Mouse (Mus musculus) gastrocnemius, postnatal 10 days (tissue): ENCODE results near the gene Psd4. TPM values are rescaled to one million over a fixed set of nuclear protein-coding genes. Genes with fewer than 3 reads are reported as not detected.

Experiments
- DNase-seq: peaks from one replicate; pipeline ENCODE4 v3.0.0; 2021; ENCODE audit warnings: mixed read lengths
- long read RNA-seq, 2 experiments: library from polyadenylated mRNA; stranded (forward); transcript quantifications; one replicate each; pipeline ENCODE4 v2.0.0; 2021
- total RNA-seq, 2 experiments: library from RNA; stranded (reverse); gene quantifications; 2 replicates each; pipeline ENCODE4 v1.2.3; 2021

The Psd4 gene
- 1 to 10 TPM in 1 of 2 experiments, under 1 TPM in 1; 0.75 to 1.7 TPM for total RNA-seq
- long read RNA-seq, experiment 1, full-length matches to known transcripts, result 1 of 2 reads
- long read RNA-seq, experiment 1, partial matches to known transcripts, result 0 of 2 reads
- long read RNA-seq, experiment 1, other reads (novel, unspliced or antisense), result 1 of 2 reads
- long read RNA-seq, experiment 2, result 0 reads

DNA sequence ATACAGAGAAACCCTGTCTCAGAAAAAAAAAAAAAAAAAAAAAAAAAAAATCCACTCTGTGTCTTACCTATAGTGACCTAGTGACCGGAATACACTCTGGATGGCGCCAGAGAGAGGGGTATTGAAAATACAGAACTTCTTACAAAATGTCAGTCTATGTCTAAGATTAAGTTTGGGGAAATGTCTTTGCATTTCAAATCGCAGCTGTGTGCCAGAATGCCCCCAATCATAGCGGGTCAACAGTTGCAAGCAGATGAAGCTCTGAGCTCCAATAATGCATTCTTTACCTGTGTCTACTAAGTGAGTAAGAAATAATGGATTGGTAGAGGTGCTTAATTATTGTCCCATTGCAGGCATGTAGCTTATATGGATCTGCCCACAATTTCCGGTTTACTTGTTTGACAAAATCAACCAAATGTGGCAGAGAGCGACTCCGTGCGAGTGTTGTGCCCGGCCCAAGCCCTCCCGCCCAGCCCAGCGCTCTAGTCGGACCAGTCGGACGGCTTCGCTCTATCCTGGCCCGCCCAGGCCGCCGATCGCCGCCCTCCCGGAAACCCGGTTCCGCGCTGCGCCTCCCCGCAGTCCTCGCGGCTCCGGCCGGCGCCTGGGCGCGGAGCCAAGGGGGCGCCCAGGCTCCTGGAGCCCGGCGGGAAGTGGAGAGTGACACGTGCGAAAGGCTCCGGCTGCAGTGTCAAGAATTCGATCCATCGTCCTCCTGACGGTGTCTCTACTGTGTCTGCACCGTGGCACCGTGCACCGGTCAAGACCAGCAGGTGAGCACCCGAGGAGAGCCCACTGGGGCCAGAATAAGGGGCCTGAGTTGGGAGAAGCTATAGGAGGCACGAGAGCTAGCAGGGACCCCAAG lies at the start of gene Psd4:
Gene Psd4 (plus strand): TSS at position 551 of the 865 bp plus-strand sequence.
- DNase-seq, result peak; percentile 51

DNA sequence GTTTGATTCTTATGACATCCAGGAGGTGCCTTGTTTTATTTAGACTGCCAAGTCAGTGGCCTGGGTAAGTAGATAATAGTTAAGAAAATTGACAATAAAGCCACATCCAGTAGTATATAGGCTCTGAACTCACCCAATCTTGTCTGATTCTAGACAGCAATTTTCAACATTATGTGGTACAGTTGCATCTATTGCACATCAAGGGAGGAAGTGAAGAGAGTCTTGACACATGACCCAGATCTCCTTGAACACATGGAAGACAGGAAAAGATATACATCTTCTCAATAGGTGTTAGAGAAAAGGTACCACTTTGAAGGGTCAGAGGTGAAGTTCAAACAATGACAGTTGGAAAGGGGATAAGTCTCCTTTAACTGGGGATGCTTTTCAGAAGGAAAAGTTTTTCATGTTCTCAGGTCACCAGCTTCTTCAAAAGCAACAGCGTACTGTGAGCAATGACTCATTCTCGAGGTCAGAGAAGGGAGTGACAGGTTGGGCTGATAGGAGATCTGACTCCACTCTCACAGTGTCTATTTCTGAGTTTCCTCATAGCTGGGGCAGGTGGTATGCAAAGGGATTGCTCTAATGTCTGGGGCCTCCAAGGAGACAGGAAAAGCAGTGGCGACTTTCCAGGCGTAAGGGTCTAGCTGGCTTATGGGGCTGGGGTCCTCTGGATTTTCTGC lies 49.3 kb upstream of the Psd4 start:
- no peak for DNase-seq

DNA sequence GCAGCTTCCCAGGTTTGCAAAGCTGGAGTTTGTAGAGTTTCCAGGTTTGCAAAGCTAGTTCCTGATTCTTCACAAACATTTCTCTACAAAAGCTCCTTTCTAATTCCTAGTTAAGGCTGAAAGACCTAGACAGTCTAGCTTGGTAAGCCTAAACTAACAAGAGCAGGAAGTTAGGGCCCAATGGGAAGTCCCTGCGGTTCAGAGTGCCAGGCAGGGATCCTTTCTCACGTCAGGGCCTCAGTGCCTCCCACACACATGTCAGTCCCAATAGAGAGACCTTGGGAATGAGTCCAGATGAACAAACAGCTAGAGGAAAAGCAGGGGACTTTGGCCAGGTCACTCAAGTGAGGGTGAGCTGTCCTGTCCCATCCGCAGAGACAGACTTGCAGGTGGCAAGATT lies 32.0 kb upstream of the Psd4 start:
- DNase-seq, result no peak

DNA sequence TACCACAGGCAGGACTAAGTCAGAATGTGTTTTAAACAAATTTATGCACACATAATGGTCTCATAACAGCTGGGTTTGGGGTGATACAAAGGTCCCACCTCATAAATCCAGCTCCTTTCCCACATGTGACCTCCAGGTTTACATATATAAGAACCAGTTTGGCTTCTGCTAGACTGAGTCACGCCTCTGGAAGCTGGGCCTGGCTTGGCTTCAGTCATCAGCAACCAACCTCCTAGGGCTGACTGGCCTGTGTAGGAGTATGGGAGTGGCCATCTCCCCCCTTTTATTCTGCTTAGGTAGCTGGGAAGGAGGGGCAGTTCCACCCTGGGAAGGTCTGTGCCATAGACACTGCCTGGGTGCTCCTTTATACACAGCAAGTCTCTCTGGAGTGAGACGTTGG lies 30.8 kb upstream of the Psd4 start, which contains the start of gene Il1rn:
Gene Il1rn (plus strand): TSS at position 309 of the 400 bp plus-strand sequence.
- no peak for DNase-seq

DNA sequence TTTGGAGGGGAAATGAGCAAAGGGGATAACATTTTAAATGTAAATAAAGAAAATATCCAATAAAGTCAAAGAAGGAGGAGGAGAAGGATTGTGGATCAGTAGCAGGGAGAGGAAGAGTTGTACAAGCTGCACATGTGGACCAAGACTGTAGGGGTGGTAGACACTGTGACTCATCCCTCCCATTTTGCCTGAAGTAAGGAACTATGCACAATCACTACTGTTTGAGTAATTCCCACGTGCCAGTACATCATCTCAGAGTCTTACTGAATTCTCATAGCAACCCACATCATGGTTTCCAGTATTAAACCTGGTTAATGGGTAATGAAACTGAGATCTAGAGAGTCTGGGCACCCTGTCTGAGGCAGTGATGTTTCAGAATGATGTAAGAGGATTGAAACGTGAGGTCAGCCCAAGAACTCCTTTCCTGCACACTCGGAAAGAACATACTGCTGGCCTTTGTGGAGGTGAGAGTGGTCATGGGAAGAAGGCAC lies 25.9 kb upstream of the Psd4 start:
- DNase-seq, result no peak

DNA sequence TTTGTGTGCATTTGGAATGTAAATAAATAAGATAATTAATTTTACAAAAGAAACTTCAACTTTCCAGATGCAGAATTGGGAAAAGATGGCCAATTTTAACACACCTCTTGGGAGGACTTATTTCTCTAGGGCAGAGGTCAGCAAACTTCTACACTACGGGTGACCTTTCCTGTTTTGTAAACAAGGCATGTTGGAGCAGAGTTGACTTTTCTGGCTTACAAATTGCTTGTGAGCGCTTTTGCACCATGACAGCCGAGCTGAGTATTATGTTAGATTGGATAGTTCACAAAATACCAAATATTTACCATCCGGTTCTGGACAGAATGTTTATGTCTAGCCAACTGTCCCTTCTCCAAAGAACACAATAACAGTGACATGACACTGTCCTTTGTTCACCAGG lies 22.8 kb upstream of the Psd4 start:
- no peak for DNase-seq

DNA sequence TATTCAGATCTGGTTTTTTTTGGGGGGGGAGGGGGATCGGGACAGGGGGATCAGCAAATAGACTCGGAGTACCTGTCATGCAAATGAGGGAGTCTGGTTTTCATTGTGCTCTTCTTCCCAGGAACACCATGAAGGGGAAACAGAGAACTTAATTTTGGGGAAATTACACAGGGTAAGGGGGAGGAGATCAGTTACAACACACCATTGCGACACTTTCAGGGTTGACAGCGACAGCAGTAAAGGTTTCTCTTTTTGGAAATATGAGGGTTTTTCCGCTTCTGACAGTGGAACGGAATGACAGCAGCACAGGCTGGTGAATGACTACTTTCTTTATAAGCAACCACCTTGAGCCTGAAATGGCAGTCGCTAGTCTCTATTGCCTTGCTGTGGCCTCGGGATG lies 22.3 kb upstream of the Psd4 start:
- DNase-seq, result no peak

DNA sequence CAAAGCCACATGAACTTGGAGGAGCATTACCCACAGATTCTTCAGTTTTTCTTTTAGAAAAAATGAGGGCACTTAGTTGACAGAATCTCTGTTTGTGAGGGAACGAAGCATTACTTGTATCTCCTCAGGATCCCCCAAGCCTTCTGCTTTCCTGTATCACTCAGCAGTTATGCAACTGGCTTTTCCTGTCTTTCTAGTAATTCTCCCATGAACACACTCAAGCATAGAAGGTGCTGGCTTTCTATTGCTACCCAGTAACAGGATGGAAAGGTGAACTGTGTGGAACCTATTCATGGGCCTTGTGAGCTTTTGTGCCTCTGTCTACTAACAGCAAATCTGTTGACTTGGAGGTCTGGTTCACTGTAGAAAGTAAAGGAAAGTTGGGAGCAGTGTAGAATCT lies 19.5 kb upstream of the Psd4 start:
- no peak for DNase-seq

DNA sequence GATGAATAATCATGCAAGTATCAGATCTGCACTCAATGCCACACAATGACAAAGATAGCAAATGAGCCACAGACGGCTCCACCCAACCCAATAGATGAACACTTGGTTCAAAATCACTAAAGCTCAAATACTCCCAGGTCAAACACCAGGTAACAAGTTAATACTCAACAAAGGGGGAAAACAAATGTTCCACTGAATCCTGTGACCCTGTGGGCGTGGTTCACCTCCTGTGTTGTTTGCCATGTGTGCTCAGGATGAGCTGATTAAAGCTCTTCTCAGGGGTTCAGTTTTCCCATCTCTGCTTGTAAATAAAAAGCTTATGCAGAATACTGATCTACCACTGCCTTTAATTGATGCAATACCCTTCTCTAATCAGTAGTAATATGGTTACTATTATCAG lies 16.2 kb upstream of the Psd4 start:
- DNase-seq, result no peak

DNA sequence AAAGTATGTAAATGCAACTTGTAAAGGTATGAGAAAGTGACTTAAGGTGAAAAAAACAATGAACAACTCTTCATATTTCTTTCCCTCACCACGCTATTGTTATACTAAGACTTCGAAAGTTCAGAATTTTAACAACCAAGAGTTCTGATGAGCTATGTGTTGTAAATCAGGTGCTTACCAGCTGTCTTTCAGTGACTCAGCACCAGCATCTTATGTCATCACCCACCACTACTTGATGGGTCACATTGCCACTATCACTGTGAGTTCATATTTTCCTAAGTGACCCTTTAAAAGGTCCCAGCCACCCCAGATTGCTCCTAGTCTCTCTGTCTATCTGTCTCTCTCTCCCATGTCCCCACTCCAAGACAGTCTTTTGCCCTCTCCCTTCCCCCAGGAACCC lies 14.3 kb upstream of the Psd4 start:
- DNase-seq, result no peak

DNA sequence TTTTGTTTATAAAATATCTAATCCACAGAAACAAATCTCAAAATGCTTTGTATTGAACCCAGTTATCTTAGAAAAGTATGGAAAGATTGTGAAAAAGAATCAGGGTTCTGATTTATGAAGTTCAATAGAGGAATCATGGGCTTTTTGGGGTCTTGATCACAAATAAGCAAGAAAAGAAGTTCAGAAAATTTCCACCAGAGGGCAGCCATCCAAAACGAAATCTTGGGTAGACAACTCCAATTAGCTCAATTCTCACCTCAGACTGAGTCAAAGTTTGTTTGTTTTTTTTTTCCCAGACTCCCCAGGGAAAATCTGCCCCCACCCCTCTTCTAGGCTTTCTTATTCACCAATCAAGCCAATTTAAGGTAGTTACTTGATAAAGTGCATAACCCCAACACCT lies 9.7 kb upstream of the Psd4 start:
- peak; percentile 7 for DNase-seq

DNA sequence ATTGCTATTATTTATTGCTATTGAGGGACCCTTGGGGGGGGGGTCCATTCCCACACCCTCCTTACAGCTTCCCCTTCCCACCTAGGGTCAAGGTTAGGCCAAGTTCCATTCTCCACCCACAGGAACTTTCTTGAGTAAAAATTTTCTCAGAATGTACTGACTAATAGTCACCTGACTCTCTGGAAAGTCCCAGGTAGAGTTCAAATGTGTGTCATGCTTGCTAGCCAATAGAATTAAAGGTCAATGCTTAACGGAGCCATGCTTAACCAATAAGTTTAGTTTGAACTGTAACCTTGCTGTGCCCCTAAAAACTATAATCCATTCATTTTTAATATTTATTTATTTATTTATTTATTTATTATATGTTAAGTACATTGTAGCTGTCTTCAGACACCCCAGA lies 8.0 kb upstream of the Psd4 start:
- no peak for DNase-seq

DNA sequence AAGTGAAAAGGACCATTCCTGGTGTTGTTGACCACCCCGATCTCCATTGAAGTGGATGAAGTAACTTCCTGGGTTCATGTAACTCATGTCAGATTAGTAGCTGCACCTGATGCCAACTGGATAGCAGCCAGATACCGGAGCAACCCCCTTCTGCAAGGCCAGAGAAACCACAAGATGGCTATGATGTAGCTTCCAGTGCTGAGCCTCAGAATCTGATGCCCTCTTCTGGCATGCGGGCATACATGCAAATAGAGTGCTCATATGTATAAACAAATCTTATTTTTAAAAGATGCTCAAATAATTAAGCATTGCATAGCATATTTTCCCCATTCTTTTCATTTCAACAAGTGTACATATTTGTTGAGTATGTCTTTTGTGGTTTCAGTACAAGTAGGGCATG lies 3.6 kb upstream of the Psd4 start:
- no peak for DNase-seq

DNA sequence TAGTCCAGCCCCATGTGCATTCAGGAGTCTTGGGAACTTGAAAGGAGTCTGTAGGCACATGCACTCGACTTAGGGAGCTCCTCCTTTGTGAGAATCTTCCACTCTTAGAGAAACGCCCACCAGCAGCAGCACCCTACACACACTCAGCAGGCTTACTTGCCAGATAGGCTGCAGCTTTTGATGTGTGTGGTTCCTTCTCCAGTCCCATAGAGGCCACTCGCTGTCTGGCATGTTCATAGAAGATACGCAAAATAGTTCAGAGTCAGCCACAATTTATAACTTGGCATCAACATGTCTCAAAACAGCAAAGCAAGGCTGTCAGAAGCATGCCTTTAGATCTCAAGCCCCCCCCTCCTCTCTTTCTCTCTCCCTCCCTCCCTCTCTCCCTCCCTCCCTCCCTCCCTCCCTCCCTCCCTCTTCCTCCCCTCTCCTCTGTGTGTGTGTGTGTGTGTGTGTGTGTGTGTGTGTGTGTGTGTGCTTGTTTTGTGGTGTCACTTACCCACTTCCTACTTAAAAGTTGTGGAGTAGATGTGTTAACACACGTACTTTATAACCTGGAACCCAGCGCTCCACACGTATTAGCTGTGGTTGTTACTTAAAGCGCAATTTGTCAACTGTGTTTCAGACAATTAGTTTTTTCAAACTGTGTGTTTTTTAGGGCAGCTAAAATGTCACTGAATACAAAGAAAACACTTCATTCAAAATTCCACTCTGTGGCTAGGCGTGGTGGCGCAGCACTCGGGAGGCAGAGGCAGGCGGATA lies 985 bp upstream of the Psd4 start:
- DNase-seq, result no peak

DNA sequence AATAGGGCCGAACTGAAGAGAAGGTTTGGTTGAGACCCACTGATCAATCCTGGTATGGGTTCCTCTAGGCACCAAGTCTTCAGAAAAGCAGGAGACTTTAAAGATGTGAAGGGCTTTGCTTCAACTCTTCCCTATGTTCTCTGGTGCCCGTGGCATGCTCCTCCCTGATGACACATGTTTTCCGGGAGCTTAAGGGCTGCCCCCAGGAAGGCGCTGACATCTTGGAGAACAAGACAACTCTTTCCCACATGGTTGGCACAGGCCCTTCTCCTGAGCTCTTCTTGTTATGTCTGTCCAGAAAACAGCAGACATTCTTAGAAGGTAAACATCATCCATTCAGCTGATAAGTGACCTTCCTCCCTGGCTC lies 498 bp downstream of the Psd4 start:
- no peak for DNase-seq

DNA sequence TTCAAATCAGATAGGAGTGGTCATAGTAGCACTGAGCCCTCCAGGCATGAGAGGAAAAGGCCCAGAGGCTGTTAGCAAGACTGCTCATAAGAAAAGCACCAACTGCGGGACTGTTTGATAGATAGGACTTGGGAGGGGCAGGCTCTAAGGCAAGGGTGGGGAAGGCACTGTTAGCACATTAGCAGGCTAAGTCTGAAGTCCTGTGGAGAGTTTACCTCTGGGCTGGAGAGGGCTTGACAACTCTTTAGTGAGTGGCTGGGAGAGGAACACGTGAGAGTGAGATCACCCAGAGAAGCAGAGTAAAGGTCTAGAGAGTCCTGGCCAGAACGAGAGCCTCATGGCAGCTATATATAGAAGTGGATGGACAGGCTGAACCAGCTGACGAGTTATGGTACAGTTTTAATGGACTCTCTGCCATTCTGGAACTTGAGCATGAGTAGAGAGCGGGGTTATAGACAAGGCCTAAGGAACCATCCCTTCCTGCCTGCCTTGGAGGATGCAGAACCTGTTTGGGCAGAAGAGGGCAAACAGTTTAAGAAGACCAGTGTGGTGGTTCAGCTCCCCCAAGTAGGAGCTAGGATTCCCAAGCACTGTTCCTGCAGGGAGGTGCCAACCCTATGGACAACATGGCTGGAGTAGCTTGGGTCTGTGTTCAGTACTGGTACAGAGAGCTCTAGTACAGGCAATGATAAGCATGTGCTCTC lies 11.5 kb downstream of the Psd4 start:
- no peak for DNase-seq

DNA sequence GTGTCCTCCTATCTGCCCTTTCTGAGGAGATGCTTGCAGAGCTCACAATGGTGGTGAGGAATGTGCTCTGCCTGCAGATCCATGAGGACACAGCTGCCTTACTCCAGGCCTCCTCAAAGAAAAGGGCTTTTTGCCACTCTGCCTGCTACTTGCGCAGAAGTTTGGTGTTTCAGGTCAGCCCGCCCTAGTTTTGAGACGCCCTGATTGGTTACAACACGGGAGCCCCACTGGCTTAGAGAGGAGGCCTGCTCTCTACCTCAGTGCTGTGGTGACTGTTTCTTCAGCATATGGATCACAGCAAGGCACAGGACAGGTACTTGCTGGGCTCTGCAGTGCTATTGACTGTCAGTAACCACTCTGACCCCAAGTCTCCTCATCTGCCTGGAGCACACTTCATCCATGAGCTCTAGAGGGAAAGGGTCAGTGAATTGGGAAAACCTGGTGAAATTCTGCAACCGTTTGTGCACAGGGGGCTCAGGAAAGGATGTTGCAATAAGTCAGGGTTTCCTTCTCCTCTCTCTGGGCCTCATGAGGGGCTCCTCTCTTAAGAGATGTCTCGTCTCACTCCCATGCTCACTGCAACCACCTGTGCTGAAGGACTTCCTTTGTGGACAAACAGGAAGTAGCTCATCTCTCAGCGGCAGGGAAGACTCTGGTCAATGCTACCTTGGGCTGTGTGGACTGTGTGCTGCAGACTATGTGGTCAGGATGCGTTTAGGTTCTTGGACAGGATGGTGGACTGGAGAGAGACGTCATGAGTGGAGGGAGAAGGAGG lies 15.3 kb downstream of the Psd4 start:
- DNase-seq, result no peak

DNA sequence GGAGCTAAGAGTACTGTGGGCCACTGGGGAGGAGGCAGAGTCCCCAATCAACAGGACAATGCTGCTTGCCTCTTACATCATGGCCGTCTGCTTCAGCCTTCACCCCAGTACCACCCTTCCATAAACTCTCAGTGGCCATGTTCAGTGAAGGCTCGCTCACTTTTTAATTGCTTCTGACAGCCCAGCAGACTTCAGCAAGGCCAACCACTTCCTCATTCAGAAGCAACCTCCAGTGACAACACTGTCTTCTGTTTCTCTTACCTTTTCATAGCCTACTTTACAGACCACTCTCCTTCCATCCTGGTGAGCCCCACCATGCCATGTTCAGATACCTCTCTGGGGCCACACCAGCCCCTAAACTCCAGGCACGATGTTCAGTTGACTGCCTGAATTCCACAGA lies 16.3 kb downstream of the Psd4 start:
- no peak for DNase-seq

DNA sequence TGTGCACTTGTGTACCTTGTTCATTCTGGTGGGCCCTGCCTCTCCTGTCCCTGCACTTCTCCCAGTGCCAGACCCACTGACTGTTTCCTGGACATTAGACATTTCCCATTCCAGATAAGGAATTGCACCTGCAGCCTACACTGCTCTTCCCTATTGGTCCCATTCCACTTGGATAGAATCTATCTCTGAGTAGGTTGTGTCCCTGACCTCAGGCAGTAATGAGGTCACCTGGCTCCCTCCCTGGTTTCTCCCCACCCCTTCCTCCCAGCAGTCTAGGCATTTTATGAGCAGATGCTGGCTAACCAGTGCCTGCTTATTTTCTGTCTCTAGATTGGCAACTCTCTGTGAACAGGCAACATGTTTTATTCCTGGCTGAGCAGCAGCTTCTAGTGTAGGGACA lies 17.0 kb downstream of the Psd4 start:
- no peak for DNase-seq

DNA sequence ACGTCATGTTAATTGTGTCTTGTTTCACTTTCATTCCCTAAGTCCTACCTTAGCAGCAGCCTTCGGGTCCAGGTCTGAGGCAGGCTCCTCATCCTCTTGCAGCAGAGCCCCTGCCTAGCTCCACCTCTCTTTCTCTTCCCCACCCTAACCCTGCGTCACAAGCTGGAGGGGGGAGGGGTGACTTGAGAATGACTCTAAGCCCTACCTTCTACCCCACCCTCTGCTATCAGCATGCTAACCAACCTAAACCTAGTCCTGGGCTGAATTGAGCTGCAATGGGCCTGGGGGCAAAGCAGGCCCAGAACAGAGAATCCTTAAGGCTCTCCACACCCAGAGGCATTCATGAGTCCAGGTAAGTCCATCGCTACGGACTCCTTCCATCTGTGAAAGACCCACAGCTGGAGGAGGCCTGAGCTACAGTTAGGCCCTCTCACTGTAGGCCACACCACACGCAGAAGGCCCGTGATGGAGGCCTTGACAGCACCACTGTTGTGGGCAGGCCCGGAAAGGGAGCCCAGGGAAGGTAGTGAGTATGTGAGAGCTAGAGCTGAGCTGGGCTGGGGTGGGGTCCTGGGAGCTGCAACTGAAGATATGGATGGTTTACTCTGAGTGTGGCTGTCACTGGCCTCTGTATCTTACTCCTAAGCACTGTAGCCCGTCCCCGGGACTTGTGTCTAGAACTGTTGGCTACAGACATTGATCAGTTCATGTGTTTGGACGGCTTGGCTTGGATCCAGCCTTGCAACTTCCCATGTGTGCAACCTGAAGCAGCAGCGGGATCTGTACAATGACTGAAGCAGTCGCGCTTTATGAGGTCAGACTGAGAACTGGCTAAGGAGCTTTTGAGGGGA lies 18.0 kb downstream of the Psd4 start:
- DNase-seq, result no peak
